Mouse (Mus musculus) c-Kit-positive CD71-positive TER-119-negative erythroid progenitor cells, embryonic 14.5 days (primary cell): ENCODE data around the gene Nup85.

Source experiments
- DNase-seq: peaks from one replicate; pipeline ENCODE4 v3.0.0-alpha.2; 2013; ENCODE audit warnings: low read depth

Gene Nup85

DNA sequence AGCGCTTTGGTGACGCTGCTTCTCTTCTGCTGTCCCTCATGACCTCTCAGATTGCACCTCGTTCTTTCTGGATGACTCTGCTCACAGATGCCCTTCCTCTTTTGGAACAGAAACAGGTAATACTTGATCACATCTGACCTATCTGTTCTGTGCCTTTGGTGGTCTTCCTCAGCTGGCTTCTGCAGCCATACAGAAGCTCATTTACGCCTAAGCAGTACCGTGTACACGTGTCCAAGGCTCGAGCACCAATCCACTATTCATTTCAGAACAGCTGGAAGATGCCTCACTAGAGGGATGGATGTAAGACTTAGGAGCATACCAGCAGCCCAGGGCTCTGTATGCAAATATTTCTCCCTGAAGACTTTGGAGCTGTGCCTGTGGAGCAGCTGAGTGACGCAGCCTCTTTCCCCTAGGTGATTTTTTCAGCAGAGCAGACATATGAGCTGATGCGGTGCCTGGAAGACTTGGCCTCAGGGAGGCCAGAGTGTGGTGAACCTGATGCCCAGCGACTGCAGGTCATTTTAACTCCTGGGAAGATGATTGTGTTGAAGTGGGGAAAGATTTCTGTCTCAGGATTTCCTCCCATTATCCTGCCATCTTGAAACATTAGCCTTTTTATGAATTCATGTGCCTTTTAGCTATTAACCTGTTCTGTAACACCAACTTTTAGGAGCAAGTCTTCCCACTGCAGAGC, 18.8 kb downstream of the Nup85 start:
- no peak for DNase-seq

DNA sequence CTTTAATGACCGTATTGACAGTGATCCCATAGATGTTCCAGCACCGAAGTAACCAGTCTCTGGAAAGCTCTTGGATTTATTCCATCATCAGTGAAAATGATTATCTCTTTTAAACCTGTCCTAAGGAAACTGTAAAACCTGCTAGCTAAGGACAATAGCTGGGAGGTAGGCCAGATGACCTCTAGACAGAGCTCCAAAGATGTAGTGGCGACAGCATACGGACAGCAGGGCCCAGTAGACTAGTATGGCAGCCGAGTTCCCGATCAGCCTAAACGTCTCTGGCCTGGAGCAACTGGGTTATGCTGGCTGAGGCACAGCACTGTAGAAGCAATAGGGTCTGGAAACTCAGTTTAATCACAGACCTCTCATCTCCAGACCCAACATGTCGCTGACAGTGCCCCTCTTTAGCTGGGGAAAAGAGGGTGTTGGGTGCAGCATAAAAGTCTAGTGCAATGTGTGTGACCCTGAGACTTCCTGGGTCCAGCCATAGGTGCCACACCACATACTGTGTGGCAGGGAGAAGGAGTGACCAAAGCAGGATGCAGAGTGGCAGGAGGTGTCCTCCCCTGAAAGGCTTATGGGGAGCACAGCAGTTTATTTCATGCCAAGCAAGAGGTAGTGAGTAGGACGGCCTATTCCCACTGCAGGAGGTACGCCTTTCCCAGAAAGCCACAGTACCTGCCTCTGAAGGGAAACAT, 20.3 kb downstream of the Nup85 start:
- DNase-seq = no peak

DNA sequence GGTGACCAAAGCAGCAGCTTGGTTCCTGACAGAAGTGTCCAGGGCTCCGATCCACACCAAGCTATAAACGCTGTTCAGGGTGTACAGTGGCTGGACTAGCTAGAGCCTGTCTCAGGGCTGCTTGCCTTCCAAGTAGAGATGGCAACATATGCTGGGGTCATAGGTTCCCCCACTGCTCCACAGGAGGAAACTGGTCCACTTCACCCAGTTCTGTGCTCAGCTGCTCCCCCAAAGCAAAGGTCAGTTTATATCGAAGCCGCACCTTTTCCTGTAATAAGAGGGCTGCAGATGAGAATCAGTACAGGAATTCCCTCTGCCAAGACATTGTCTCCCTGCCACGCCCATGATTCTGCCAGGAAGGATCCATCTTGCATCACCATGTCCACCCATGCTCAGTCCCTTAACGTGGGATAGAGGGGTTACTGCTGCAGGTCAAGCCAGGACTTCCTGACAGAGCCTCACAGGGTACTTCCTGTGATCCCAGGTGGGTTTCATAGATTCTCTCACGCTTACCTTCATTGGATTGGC, 21.4 kb downstream of the Nup85 start:
- DNase-seq = no peak

DNA sequence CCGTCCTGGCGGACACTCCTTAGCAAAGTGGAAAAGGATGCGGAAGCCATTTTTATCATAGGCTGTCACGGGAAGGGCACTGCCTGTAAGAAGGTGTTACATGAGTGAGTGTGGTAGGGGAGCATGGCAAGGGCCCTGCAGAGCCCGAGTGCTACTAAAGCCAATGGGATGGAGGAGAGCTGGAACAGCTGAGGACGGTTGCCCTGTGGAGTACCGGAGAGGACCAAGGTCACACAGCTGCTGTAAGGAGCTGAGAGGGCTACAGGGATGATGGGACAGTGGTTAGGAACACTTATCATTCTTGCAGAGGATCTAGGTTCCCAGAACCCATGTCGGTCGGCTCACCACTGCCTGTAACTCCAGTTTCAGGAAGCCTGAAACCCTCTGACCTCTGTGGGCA, 22.2 kb downstream of the Nup85 start:
- no peak for DNase-seq

DNA sequence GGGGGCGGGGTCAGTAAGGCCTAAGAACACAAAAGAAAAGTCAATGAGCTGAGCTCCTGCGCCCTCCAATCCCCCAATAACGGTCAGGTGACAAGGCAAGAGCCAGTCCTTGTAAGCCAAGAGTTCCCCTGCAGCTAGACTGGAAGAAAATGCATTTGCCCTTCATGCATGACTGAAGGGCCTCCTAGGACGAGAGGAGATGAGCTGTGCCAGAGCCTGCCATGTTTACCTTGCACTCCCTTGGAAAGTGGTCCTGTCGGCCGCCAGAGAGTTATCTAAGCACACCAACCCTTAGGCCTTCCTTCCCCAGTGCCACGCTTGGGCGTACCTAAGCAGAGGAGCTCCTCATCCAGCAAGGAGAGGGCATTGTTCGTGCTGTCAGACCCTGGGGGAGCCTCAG, 23.8 kb downstream of the Nup85 start:
- no peak for DNase-seq

DNA sequence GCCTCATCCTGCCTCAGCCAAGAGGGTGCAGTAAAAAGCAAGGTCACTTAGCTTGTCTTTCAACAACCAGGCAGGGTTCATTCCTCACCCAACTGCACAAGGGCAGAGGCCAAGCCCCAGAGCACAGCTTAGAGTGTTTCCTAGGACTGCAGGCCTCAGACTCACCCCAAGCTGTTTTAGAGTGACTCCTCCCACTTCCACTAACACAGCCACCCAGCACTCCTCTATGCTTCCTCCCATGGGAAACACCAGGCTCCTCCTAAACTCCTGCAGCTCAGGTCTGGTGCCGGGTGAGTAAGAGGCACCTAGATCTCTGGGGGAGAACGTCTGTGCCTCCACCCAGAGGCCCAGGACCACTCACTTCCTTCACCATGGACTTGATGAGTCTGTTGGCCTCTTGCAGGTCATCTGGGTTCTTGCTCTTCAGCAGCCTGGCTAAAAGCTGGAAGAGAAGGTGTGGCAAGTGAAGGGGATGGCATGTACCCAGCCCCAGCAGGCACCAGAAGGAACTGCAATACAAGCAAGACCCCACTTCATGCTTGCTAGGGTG, 26.4 kb downstream of the Nup85 start:
- no peak for DNase-seq

DNA sequence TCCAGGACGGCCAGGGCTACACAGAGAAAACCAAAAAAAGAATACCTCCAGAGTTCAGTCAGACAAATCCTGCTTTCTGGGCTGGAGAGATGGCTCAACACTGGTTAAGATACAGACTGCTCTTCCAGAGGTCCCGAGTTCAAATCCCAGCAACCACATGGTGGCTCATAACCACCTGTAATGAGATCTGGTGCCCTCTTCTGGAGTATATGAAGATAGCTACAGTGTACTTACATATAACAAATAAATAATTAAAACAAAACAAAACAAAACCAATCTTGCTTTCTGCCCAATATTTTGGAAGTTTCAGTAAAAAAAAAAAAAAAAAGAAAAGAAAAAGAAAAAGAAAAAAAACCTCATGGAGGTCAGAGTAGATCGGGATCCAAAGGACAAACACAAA, 31.0 kb downstream of the Nup85 start:
- no peak for DNase-seq

DNA sequence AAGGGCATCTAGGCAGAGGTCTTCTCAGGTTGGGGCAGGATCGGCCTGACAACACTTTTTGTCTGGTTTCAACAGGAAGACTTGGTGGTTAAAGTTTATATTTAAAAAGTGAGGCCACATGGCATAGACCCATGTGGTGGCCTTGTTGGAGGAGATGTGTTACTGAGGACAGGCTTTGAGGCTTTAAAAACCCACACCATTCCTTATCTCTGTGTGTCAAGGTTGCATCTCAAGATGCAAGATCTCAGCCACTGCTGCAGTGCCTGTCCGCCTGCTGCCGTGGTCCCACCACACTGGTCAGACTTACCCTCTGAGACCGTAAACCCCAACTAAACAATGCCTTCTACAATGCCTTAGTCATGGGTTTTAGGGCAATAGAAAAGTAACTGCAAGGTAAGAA, 34.1 kb downstream of the Nup85 start:
- no peak for DNase-seq

DNA sequence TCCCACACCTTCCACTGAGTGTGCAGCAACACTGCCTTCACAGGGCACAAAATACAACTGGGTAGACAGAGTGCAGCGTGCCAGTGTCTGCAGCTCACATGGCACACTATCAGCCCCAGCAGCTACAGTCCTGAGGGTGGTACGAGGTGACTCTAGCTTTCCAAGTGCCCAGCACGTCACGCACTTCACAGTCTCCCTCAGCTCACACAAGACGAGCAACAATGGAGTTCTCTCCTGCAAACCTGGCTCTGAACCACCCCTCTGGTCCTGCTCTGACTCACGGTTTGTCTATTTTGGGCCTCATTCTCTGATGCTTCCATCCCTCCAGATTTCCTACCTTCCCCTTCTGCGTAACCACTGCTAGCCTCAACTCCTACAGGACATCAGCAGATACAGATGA, 35.5 kb downstream of the Nup85 start:
- no peak for DNase-seq

DNA sequence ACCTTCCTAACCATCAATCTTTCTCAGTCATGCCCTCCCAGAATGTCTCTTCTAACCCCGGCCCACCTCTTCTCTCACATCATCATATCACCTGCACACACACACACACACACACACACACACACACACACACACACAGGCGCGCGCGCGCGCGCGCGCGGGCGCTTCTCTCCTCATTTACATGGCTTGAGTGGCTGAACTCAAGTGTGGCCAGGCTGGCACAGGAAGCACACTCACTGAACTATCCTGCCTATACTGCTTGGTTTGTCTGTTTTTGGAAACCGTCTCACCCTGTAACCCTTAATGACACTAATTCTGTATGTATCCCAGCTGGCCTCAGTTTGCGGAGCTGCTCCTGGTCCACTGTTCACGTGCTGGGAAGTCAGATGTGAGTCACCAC, 36.5 kb downstream of the Nup85 start:
- no peak for DNase-seq

DNA sequence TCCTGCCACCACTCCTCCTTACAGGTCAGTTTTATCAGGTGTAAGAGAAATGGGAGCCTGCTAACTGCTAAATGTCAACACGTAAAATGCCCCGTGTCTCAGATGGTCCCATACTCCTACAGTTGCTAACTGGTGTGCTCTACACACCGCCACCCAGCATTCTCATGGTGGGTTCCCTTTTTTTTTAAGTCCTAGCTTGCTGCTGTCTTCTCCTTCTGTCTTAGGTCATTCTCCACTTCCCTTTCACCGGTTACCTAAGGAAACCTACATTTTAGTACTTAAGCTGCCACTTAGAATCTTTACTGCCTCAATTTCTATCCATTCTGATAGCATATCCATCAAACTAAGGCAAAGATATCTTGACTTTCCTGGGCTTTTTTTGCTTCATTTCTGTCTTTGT, 36.9 kb downstream of the Nup85 start:
- DNase-seq = no peak

DNA sequence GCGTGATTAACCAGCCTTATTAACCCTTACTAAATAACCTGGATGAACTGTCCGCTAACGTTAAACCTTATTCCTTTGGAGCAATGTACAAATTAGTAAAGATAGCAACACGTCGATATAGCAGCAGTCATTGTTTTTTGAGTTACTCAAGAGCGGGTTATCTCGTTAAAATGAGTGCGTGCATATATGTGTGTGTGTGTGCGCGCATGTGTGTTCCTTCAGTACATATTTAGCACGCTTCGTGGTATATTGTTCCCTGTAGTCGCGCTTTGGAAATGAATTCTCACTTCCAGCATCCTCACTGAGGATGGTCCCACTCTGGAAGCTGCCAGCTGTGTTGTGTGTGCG, 38.9 kb downstream of the Nup85 start:
- DNase-seq = no peak

DNA sequence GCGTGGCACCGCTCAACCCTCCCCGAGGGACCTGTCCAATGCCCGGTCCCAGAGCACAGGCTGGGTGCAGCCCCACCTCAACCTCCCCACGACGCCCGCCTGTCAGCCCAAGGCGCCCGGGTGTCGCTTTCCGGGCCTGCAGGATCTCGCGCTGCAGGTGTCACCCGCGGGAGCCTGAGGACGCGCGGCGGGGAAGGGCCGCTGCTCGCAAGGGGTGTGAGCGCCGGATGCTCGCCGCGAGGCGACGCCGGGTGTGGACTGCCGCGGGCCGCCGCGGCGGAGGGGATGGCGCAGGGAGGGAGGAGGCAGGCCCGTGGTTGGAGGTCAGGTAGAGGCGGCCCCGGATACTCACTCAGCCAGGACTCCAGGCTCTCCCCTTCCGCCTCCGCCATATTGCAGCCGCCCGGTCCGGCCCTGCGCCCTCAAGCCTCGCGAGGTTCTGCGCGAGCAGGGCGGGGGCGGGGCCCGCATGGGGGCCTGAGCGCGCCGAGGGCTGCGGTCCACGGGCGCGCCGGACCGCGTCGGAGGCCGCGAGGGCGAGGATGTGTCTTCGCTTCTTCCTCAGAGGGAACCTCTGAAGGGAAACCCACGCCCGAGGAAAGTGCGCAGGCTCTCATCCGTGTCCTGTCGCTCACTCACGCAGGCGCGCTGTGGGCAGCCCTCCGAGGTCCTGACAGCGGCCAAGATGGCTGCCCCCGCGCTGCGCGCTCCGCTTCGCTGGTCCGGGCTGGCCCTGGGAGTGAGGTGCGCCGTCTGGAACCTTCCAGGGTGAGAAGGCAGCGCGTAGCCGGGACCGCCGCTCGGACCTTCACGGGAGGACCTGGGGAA, 39.5 kb downstream of the Nup85 start, which contains the start of the genes Mrps7 and Gga3:
Gene Mrps7, plus strand, starts transcription at position 450 of the 828 bp plus-strand sequence.
Gene Gga3, minus strand, starts transcription at position 576 of the 828 bp plus-strand sequence.
- peak; percentile 81 for DNase-seq

DNA sequence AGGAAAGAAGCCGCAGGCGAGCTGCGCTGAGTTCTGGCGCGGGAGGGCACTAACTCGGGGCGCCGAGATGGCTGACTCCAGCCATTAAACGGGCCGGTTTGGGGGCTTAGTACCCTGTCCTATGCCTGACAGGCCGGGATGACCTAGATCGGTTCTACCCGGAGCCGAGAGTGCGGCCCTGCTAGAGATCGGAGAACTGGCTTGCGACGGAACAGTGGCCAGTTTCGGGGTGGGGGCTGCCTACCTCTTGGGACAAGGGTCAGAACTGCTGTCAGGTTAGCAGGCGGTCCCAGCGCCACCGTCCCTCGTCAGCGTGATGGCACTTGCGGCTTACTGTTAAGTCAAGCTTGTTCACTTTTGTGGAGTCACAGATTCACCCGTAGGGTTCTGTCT, 40.1 kb downstream of the Nup85 start:
- DNase-seq = peak; percentile 29

DNA sequence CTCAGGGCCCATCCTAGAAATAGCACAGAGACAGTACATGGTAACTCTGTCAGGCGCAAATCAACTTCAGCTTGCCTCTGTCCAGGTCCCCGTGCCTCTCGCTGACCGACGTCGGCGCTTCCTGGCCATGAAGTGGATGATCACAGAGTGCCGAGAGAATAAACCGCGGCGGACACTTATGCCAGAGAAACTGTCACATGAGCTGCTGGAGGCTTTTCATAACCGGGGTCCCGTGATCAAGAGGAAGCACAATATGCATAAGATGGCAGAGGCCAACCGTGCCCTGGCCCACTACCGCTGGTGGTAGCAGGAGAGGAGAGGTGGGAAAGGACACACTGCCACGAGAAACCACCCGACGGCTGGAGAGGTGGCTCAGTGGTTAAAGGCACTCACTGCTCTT, 42.5 kb downstream of the Nup85 start:
- DNase-seq = no peak

DNA sequence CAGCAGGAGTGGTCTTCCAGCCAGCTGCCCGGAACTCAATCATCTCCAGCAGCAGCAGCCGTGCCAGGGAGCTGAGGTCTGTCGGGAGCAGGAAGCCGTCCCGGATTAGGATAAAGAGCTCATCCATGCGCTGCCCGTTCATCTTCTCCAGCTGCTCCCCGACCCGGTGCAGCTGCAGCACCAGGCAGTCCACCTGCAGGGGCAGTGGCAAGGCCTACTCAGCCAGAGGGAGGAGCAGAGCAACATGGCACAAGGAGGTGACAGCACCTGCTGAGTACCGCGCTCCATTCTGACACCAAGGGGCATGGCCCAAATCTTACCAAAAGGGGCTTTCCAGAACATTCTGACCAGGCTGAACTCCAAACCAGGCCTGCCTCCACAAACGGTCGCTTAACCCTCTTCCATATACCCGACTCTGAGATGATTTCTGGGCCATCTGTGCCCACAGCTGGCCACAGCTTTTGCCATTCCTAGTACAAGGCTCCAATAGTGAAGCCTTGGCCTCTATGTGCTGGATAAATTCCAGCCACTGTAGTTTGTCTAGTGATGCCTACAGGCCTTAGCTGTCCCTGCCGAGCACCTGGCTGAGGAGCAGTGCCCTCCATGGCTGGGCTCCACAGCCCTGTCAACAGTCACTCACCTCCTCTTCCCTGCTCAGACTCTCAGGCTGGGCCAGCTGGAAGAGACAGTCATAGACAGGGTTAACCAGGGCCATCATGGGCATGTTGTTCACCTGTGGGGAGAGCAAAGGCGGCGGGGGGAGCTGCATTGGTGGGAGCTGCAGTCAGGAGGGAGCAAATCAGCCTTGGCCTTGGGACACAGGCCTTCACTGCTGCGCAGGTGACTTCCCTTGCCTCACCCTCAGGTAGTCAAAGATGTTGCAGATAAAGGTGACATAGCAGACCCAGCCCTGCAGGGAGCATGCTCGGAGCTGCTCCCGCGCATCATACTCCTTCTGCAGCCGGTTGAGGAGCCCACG, 44.5 kb downstream of the Nup85 start:
- no peak for DNase-seq

DNA sequence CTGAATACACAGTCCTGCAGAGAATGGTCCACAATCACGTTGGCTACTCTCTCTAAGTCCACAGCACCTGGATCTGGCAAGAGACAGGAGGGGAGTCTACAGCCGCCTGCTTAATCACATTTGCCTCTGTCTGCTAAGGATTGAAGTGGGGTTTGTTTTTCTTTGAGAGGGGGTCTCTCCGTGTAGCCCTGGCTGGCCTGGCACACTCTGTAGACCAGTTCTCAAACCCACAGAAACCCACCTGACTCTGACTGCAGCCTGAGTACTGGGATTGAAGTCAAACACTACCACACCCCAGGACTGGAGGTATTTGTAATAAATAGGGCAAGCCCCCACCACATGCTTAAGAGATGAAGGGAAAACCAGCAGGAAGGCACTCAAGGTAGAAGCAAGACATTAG, 45.3 kb downstream of the Nup85 start:
- no peak for DNase-seq

DNA sequence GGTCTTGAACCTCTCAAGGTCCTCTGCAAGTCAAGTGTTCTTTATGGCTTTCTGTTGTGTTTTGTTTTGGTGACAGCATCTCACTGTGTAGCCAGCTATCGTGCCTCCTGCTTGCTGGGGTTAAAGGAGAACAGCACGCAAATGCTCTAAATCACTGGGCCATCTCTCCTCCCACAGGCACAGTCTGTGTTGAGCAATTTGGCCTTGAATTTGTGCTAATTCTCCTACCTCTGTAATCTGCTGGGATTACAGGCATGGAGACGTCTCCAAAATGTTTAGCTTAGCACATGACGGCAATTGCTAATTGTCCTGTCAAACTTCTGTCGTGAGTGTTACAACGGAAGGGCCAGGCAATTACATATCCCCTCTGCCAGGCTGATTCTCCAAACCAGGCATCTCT, 46.9 kb downstream of the Nup85 start:
- DNase-seq = no peak

DNA sequence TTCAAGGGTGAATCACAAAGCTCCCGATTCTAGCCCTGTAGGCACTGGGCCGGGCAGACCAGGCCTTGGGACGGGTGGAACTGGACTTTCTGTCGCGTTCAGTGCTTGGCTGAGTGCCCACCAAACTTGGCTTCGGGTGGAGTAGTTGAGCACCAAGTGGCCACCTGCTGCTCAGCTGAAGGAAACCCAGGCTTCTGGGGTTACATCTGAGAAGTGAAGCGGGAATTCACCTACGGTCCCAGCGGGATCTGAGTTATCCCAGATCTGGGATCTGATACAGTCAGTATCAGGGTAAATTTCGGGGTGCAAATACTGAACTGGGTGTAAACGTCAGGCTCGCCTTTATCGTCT, 47.8 kb downstream of the Nup85 start:
- DNase-seq = no peak

DNA sequence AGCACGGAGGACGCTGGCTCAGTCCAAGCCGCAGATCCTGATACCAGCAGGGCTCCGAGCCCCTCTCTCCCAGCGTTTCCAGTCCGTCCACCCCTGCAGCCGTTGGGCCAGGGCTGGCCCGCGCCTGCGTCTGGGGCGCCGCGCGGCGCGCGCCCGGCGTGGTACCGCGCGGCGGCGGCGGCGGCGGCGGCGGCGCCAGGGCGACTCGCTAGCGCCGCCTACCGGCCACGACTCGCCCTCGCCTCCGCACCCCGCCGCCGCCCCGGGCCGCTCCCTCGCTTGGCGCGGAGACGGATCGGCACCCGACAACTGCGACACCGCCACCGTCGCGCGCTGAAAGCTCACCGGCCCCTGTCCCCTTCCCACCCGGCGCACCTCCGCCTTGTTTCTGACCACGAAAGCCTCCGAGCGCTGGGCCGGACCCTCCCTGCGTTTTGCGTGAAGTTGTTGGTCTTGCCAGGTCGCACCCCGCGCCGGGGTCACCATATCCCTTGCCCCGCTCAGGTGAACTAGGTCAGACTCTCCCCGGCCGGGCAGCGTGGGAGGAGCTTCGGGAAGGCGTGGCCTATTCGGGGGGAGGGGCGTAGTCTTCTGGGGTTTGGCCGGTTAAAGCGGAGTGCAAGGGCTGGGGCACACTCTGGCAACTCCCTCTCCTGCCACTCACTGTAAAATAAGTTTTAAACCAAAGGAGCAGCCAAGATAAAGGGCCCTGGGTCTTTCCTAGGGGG, 48.3 kb downstream of the Nup85 start, which contains the start of gene Mif4gd:
Gene Mif4gd, minus strand, starts transcription at position 560 of the 728 bp plus-strand sequence.
- DNase-seq = peak; percentile 87
